Mouse (Mus musculus) G1E (cell line): ENCODE data around the gene Dhrs1. TPM values are rescaled to one million over a fixed set of nuclear protein-coding genes. Genes with fewer than 3 reads are reported as not detected.
A peak's percentile ranks its signal among the peaks of the same experiment; 100 is the strongest.

ENCODE experiments used
- ATAC-seq: 2 replicates; pipeline ENCODE4 v1.8.0; 2016; ENCODE audit warnings: mild to moderate bottlenecking; ENCODE audit not compliant: insufficient number of reproducible peaks, poor library complexity, low FRiP score, severe bottlenecking; ENCODE audit errors: extremely low read depth
- DNase-seq: peaks from one replicate; pipeline ENCODE4 v3.0.0; 2012; ENCODE audit warnings: low spot score
- H3K27me3 ChIP-seq: 2 replicates; pipeline ENCODE4 v1.6.1; 2012; ENCODE audit warnings: mild to moderate bottlenecking, low read length, inconsistent platforms; ENCODE audit not compliant: insufficient read depth
- H3K36me3 ChIP-seq: replicated peaks from 2 replicates; pipeline ENCODE3; 2012; ENCODE audit warnings: mild to moderate bottlenecking, inconsistent platforms
- H3K4me1 ChIP-seq: 2 replicates; pipeline ENCODE4 v1.6.1; 2012; ENCODE audit warnings: low read depth, low read length, inconsistent platforms, mixed read lengths; ENCODE audit not compliant: insufficient read depth
- H3K4me3 ChIP-seq: 2 replicates; pipeline ENCODE4 v1.5.1; 2012; ENCODE audit warnings: low read depth, mild to moderate bottlenecking, inconsistent platforms, low read length, moderate library complexity, mixed read lengths
- H3K9me3 ChIP-seq: replicated peaks from 2 replicates; pipeline ENCODE4 v1.6.1; 2012; ENCODE audit warnings: inconsistent platforms
- CTCF ChIP-seq: IDR thresholded peaks from 2 replicates; pipeline ENCODE4 v1.5.1; 2012; ENCODE audit warnings: low read depth, low read length, inconsistent platforms, mixed read lengths
- GATA1 ChIP-seq: IDR thresholded peaks from 2 replicates; pipeline ENCODE4 v1.6.1; 2012; ENCODE audit warnings: borderline replicate concordance, low read length, inconsistent platforms, mixed read lengths
- GATA2 ChIP-seq: IDR thresholded peaks from 2 replicates; pipeline ENCODE4 v1.6.1; 2012; ENCODE audit warnings: low read depth, low read length, inconsistent platforms, borderline replicate concordance
- POLR2AphosphoS5 ChIP-seq: IDR thresholded peaks from 2 replicates; pipeline ENCODE4 v1.6.1; 2012; ENCODE audit warnings: low read depth, low read length, inconsistent platforms; ENCODE audit not compliant: insufficient replicate concordance
- TAL1 ChIP-seq: conservative IDR thresholded peaks from 2 replicates; pipeline ENCODE4 v1.6.1; 2012; ENCODE audit warnings: low read depth, low read length, inconsistent platforms, mixed read lengths
- polyA plus RNA-seq: library from polyadenylated mRNA; stranded (reverse); fragments of >175 nt; gene quantifications from 2 replicates; pipeline ENCODE4 v1.2.3, GENCODE M21; 2012
- total RNA-seq, 2 experiments: library from RNA; stranded (forward) in 1 of 2; stranded (reverse) in 1 of 2; fragments of 200-1000 nt in 1 of 2; fragments of >200 nt in 1 of 2; fragmentation: Nextera tagmentation in 1 of 2; gene quantifications; 2 replicates each; pipeline ENCODE4 v1.2.3; 2014 to 2017

The Dhrs1 gene
- total RNA-seq (2014; fragmentation: Nextera tagmentation): 67.7 and 86.7 TPM in 2 replicates
- 39.3 and 57.2 TPM in 2 replicates for total RNA-seq (2017)
- polyA plus RNA-seq: 4.2 and 6.5 TPM in 2 replicates

DNA sequence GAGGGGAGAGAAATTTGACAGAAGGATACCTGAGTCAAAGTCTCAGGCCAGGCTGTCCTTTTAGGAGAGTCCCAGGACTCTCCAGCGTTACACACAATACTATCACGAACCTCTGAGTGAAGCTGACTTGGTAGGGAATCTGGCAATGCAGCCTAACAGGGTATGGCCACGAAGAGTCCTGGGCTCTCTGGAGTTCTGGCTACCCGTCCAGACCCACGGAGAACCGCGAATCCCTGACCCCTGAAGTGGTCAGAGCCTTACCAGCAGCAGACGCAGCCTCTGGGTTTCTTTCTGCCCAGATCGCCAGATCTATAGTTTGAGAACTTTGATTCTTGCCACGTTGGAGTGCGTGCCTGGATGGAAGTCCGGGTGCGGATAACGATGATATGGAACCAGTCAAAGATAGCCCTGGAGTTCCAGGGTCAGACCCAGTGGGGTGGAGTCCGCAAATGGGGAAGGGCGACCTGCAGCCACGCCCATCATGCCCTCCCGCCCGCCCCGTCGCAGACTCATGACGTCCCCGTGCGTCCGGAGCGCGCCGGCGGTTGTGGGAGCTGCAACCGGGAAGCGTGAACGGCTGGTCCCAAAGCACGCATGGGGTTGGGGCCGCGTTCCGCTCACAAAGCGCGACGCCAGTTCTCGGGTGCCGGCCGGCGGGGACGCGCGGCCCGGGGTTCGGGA is at the start of gene Dhrs1, which contains the start of gene Nop9:
Dhrs1 (minus strand) TSS at position 511 of the 681 bp plus-strand sequence.
Nop9 (plus strand) TSS at position 514 of the 681 bp plus-strand sequence.
- no peaks in the 10 kb centered on the region for H3K9me3 ChIP-seq
- DNase-seq (peak; percentile 95), ATAC-seq (peak; percentile 55)
- TF ChIP-seq CTCF (no peak), GATA2 (no peak), GATA1 (no peak), POLR2AphosphoS5 (no peak), TAL1 (no peak)
- H3K27me3 ChIP-seq: no peaks in the 10 kb centered on the region
- H3K4me1 ChIP-seq: peaks cover 43% of the 10 kb centered on the region
- H3K36me3 ChIP-seq: peaks cover 68% of the 10 kb centered on the region
- H3K4me3 ChIP-seq: peak within 1 kb of the TSS; percentile 85

DNA sequence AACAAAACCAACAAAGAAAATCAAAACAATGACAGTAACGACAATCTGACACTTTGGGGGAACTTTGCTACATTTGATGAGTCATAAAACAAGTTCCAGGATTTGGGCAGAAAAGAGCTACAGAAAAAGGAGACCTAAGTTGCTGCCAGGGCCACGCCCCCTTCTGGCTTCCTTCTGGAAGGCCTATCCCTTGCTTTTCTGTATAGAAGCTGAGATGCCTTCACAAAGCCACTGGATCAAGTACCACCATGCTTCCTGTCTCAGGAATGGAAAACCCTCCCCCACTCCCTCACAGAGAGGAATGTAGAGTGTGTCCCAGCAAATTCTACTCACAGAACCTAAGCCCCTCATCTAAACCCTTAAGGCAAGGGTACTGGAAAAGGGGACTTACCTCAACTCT is 48.5 kb upstream of the Dhrs1 start:
- Histone ChIP-seq H3K4me1 (peaks cover 7% of the 10 kb centered on the region), H3K27me3 (peaks cover 16% of the 10 kb centered on the region), H3K9me3 (no peaks in the 10 kb centered on the region), H3K36me3 (no peaks in the 10 kb centered on the region), H3K4me3 (no peak overlapping the region)
- ATAC-seq (no peak), DNase-seq (no peak)
- TF ChIP-seq CTCF (no peak), GATA2 (no peak), POLR2AphosphoS5 (no peak), TAL1 (no peak), GATA1 (no peak)

DNA sequence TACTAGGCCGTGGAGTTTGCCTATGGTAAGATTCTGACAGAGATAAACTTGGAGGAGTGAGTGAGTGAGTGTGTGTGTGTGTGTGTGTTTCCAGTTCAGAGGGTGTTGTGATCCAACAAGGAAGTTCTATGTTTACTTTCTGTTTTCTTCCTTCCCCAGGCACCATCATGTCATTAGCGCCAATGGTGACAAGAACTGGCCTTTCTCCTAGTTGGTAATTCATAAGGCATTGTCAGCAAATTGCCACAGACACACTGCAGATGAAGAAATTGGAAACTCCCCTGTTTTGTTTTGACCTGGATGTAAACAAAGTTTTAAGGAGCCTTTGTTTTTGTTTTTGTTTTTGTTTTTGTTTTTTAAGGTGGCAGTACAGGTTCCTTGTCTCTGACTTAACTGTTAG is 48.0 kb upstream of the Dhrs1 start:
- ATAC-seq (no peak), DNase-seq (no peak)
- peaks cover 21% of the 10 kb centered on the region for H3K27me3 ChIP-seq
- TF ChIP-seq GATA1 (no peak), POLR2AphosphoS5 (no peak), TAL1 (no peak), CTCF (no peak), GATA2 (no peak)
- H3K36me3 ChIP-seq: no peaks in the 10 kb centered on the region
- no peaks in the 10 kb centered on the region for H3K9me3 ChIP-seq
- peaks cover 9% of the 10 kb centered on the region for H3K4me1 ChIP-seq
- no peak overlapping the region for H3K4me3 ChIP-seq

DNA sequence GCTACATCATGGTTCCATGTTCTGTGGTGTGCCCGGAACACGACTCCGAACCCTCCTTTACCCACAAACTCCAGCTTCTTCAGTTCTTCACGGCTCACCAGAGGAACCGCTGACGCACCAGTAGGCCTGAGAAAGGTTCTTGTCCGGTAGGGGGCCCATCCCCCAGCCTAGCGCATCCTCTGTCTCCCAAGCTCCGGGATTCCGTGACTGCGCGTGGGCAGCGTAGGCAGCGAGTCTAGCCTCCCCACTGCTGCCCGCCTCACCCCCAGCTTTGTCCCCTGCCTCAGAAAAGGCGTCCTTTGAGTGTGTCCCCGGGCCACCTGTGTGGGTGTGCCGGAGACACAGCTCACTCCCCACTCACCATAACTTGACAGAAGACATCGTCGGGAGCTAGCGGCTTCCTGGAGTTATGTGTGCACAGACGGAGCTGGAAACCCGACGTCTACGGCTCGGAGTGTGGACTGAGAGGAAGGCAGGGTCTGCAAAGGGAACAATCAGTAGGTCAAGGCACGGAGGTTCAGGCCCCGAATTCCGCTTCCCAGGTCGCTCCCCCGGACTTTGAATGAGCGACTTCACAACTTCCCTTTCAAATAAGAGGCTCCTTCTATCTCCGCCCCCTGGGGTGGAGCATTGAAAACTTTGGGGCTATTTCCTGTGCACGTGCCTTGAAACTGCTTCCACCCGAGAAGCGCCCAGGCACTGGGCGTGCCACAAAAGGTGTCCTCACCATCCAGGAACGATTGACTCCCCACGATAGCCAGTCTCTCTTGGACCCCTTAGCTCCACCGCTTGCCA is 43.0 kb upstream of the Dhrs1 start, which contains the start of gene Ripk3:
Ripk3 (minus strand) TSS at position 610 of the 795 bp plus-strand sequence.
- TF ChIP-seq TAL1 (no peak), GATA2 (no peak), CTCF (no peak), GATA1 (no peak), POLR2AphosphoS5 (no peak)
- DNase-seq (no peak), ATAC-seq (no peak)
- peaks cover 68% of the 10 kb centered on the region for H3K27me3 ChIP-seq
- no peaks in the 10 kb centered on the region for H3K9me3 ChIP-seq
- H3K4me3 ChIP-seq: no peak within 1 kb of the TSS
- H3K4me1 ChIP-seq: peaks cover 11% of the 10 kb centered on the region
- H3K36me3 ChIP-seq: no peaks in the 10 kb centered on the region

DNA sequence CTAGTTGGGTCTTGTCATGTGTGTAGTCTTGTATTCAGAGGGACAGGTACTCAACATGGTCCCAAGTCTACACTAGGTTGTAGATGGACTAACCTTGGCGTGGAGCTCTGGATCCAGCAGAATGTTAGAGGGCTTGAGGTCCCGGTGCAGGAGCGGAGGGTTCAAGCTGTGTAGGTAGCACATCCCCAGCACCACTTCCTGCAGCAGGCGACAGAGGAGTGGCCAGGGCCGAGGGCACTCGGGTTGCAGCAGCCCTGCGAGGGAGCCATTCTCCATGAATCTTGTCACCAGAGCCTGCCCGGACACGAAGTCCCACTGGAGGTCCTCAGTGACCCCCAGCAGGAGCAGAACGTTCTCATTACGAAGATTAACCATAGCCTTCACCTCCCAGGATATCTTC is 42.2 kb upstream of the Dhrs1 start:
- Histone ChIP-seq H3K4me1 (peaks cover 11% of the 10 kb centered on the region), H3K36me3 (no peaks in the 10 kb centered on the region), H3K4me3 (no peak overlapping the region), H3K9me3 (no peaks in the 10 kb centered on the region), H3K27me3 (peaks cover 75% of the 10 kb centered on the region)
- TF ChIP-seq GATA1: no peak
- TF ChIP-seq CTCF: no peak
- no peak for TF ChIP-seq TAL1
- TF ChIP-seq POLR2AphosphoS5: no peak
- TF ChIP-seq GATA2: no peak
- no peak for DNase-seq
- no peak for ATAC-seq

DNA sequence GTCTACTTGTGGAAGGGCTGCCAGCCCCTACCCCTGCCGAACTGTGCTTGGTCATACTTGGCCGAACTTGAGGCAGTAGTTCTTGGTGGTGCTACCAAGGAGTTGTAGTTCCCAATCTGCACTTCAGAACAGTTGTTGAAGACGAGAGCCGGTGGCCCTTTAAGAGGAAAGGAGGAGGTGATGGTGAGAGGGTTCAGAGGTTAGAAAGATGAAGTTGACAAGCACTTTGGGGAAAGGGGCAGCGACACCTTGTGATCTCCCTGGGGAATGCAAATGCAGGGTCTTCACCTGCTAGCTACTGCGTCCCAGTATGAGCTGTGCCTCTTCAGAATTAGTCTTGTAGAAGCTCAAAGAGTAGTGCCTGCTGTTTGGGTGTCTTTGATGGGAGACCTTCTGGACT is 39.7 kb upstream of the Dhrs1 start:
- Histone ChIP-seq H3K4me1 (peaks cover 23% of the 10 kb centered on the region), H3K4me3 (no peak overlapping the region), H3K27me3 (peaks cover 88% of the 10 kb centered on the region), H3K9me3 (no peaks in the 10 kb centered on the region), H3K36me3 (no peaks in the 10 kb centered on the region)
- ATAC-seq (no peak), DNase-seq (no peak)
- TF ChIP-seq CTCF: no peak
- TF ChIP-seq GATA1: no peak
- TF ChIP-seq TAL1: no peak
- TF ChIP-seq POLR2AphosphoS5: no peak
- no peak for TF ChIP-seq GATA2
